Mouse (Mus musculus) gastrocnemius, adult 18-20 months (tissue): Measurements from ENCODE around the gene Gpr150. TPM values are rescaled to one million over a fixed set of nuclear protein-coding genes. Genes with fewer than 3 reads are reported as not detected.

Source experiments
- DNase-seq: peaks from one replicate; pipeline ENCODE4 v3.0.0; 2021; ENCODE audit warnings: low spot score
- total RNA-seq, 2 experiments: library from RNA; stranded (reverse); gene quantifications; 2 replicates each; pipeline ENCODE4 v1.2.3; 2021

Gpr150 gene
- total RNA-seq, 2 experiments from 2014 or later, result not detected

DNA sequence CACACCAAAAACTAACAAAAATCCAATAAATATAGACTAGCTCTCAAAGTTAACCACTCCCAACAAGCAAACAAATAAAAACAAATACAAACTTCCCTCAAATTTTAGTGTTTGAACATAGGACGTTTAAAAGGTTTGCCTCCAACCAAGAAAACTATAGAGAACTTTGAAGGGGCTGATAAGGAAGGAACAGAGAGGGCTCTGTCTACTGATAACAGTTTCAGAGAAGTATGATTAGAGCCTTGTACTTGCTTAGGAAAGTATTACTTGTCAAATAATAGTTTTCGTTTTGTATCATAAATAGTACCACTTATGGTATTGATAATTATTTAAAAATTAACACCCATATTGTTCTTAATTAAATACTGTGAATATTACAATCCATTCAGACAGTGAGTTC, 42.3 kb downstream of the Gpr150 start:
- no peak for DNase-seq

Other genes starting within 250 kb of the Gpr150 start
- gene Glrx, start 217.1 kb downstream of the Gpr150 start, total RNA-seq, result 10 to 100 TPM; 29.0 to 31.2 TPM
- 10 to 100 TPM; 15.4 to 19.0 TPM for gene Rhobtb3, start 113.1 kb downstream of the Gpr150 start, total RNA-seq
- not detected for gene Spata9, start 89.8 kb downstream of the Gpr150 start, total RNA-seq
- gene Rfesd, start 38.3 kb downstream of the Gpr150 start, total RNA-seq, result 10 to 100 TPM; 22.3 to 22.7 TPM
- 1 to 10 TPM; 3.7 to 4.8 TPM for gene Arsk, start 41.7 kb upstream of the Gpr150 start, total RNA-seq
- 10 to 100 TPM; 12.1 to 12.8 TPM for gene Ttc37, start 41.7 kb upstream of the Gpr150 start, total RNA-seq
- gene Fam81b, start 248.1 kb upstream of the Gpr150 start, total RNA-seq, result under 1 TPM in 1 of 2 experiments, not detected in 1; 0.11 TPM